8 mouse cellular contexts compared by ENCODE assay signal in the genomic region with DNA sequence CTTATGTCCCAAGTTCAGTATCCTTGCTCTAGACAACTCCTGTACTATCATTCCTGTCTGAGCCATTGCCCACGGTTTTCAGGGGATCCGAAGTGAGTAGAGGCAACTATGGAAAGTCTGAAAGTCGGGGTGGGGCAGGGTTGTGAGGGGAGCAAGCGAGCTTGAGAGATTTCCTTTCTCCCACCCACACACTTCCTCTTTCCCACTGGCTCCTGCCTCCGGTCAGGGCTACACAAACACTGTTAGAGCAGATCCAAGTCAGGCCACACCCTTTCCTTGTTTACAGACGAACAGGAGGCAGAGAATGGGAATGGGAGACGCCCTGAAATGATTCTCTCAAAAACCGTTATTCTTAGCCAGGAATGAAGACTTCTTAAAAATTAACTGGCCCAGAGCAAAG. TPM values are rescaled to one million over a fixed set of nuclear protein-coding genes. Genes with fewer than 3 reads are reported as not detected.
DNase-seq lines count a peak whose midpoint lies in the region; ATAC-seq and TF ChIP-seq lines count a peak whose summit lies in the region.

No protein-coding gene starts in this region.

- no peak for TF ChIP-seq CTCF in lung, postnatal 0 days (IDR thresholded peaks at IDR 0.05)

- H3K4me2 ChIP-seq in embryonic facial prominence, embryonic 15.5 days (replicated peaks): no peak overlapping the region
- H3K4me2 ChIP-seq in lung, postnatal 0 days (replicated peaks; ENCODE audit: low read depth, low read length): no peak overlapping the region; the same call in 1 of the 2 replicates
- H3K4me2 ChIP-seq in midbrain, embryonic 11.5 days: no peak overlapping the region

- H3K9ac ChIP-seq in embryonic facial prominence, embryonic 15.5 days: no peak overlapping the region
- no peak overlapping the region for H3K9ac ChIP-seq in lung, postnatal 0 days (replicated peaks; ENCODE audit: low read depth)
- no peak overlapping the region for H3K9ac ChIP-seq in midbrain, embryonic 11.5 days (ENCODE audit: low read length)

- DNase-seq in adrenal gland, adult (ENCODE audit: inconsistent age in 2 of 2, low spot score in 1 of 2): peak; percentile 51 to 74
- DNase-seq in adrenal gland, postnatal 4 days (ENCODE audit: low spot score in 2 of 2): no peak
- peak; percentile 69 for DNase-seq in heart, postnatal 4 days
- peak; percentile 92 for DNase-seq in lung, postnatal 0 days (ENCODE audit: low spot score)
- DNase-seq in midbrain, embryonic 11.5 days (ENCODE audit: low spot score, missing footprints): no peak
- no peak for DNase-seq in spleen, adult 18-20 months
- DNase-seq in cerebellum, adult 8-10 months: no peak

- H3K27me3 ChIP-seq in embryonic facial prominence, embryonic 15.5 days: no peaks in the 10 kb centered on the region
- no peaks in the 10 kb centered on the region for H3K27me3 ChIP-seq in lung, postnatal 0 days (replicated peaks; ENCODE audit: insufficient read depth, low read length)
- H3K27me3 ChIP-seq in midbrain, embryonic 11.5 days (ENCODE audit: control insufficient read depth, insufficient read depth, low read length): no peaks in the 10 kb centered on the region

- H3K4me1 ChIP-seq in embryonic facial prominence, embryonic 15.5 days: 0 out of 2 replicates have a peak, but pooled peaks cover 7% of the 10 kb centered on the region
- peaks cover 35% of the 10 kb centered on the region; the same call in 1 of the 2 replicates for H3K4me1 ChIP-seq in lung, postnatal 0 days (ENCODE audit: insufficient read depth, low read depth, low read length)
- H3K4me1 ChIP-seq in midbrain, embryonic 11.5 days (ENCODE audit: control insufficient read depth, insufficient read depth, low read length): peaks cover 3% of the 10 kb centered on the region; the same call in 1 of the 2 replicates

- no peaks in the 10 kb centered on the region for H3K36me3 ChIP-seq in embryonic facial prominence, embryonic 15.5 days
- H3K36me3 ChIP-seq in lung, postnatal 0 days (ENCODE audit: insufficient read depth, low read length): no peaks in the 10 kb centered on the region
- H3K36me3 ChIP-seq in midbrain, embryonic 11.5 days (ENCODE audit: control insufficient read depth, insufficient read depth, low read length): no peaks in the 10 kb centered on the region

- WGBS in embryonic facial prominence, embryonic 15.5 days: 37% methylated on average over 8 of the region's 8 CpGs
- WGBS in lung, postnatal 0 days: 11% methylated on average over 8 of the region's 8 CpGs
- WGBS in midbrain, embryonic 11.5 days: 65% methylated on average over 8 of the region's 8 CpGs

- TF ChIP-seq EP300 in lung, postnatal 0 days (IDR thresholded peaks at IDR 0.05): peak; percentile 98

- peak overlapping the region; percentile 22; the same call in 1 of the 2 replicates for H3K27ac ChIP-seq in embryonic facial prominence, embryonic 15.5 days (replicated peaks)
- peak overlapping the region; percentile 88 for H3K27ac ChIP-seq in lung, postnatal 0 days (ENCODE audit: low read length)
- no peak overlapping the region for H3K27ac ChIP-seq in midbrain, embryonic 11.5 days (ENCODE audit: low read depth, low read length)

- H3K9me3 ChIP-seq in embryonic facial prominence, embryonic 15.5 days (replicated peaks): no peaks in the 10 kb centered on the region
- no peaks in the 10 kb centered on the region for H3K9me3 ChIP-seq in lung, postnatal 0 days (ENCODE audit: low read length)
- no peaks in the 10 kb centered on the region for H3K9me3 ChIP-seq in midbrain, embryonic 11.5 days (ENCODE audit: control insufficient read depth, low read length)

- no peak for ATAC-seq in embryonic facial prominence, embryonic 15.5 days (ENCODE audit: insufficient number of reproducible peaks, low FRiP score, low TSS enrichment, low read depth)
- peak; percentile 84 for ATAC-seq in lung, postnatal 0 days
- ATAC-seq in midbrain, embryonic 11.5 days (ENCODE audit: low FRiP score): no peak

- no peak overlapping the region for H3K4me3 ChIP-seq in embryonic facial prominence, embryonic 15.5 days (replicated peaks)
- H3K4me3 ChIP-seq in lung, postnatal 0 days (ENCODE audit: low read depth, low read length): no peak overlapping the region
- H3K4me3 ChIP-seq in midbrain, embryonic 11.5 days (ENCODE audit: low read depth, low read length): no peak overlapping the region

RNA-seq across cellular contexts. Expression of gene Sptbn1, which starts 23.2 kb away (rescaled TPM):
- 100 to 1,000 TPM; 275 to 318 TPM for total RNA-seq in adrenal gland, postnatal 4 days (2021)
- 99.0 and 104 TPM in 2 replicates for polyA plus RNA-seq in embryonic facial prominence, embryonic 15.5 days (2015; fragmentation: Nextera tagmentation; extraction: Ambion mirVana)
- 100 to 1,000 TPM; 571 to 581 TPM for total RNA-seq in heart, postnatal 4 days (2021)
- 220 and 256 TPM in 2 replicates for polyA plus RNA-seq in lung, postnatal 0 days (2015; fragmentation: Nextera tagmentation; extraction: Ambion mirVana)
- 85.8 and 86.2 TPM in 2 replicates for polyA plus RNA-seq in midbrain, embryonic 11.5 days (2014; fragmentation: Nextera tagmentation; extraction: Ambion mirVana)

Comparison
In these comparisons a context has a peak if more than half of its experiments do, and no peak if none do; other contexts are left out.
1. DNase-seq: peak in adrenal gland, adult (2 of 2), heart, postnatal 4 days (single experiment) and lung, postnatal 0 days (single experiment); none in adrenal gland, postnatal 4 days (0 of 2), midbrain, embryonic 11.5 days (single experiment), spleen, adult 18-20 months (0 of 2) and cerebellum, adult 8-10 months (single experiment).